Mouse (Mus musculus) forebrain, embryonic 14.5 days (tissue): ENCODE measurements around the gene B430305J03Rik. TPM values are rescaled to one million over a fixed set of nuclear protein-coding genes. Genes with fewer than 3 reads are reported as not detected.

Source experiments
- ATAC-seq: fragments of 200-750 bp; cut with Nextera tagmentation; 2 replicates; pipeline ENCODE4 v1.8.0; 2017; ENCODE audit warnings: mild to moderate bottlenecking, moderate library complexity
- DNase-seq: peaks from one replicate; pipeline ENCODE4 v3.0.0-alpha.2; 2015; ENCODE audit warnings: low spot score
- H3K27ac ChIP-seq: fragments of 300-500 bp; sonication (generic); 2 replicates; pipeline ENCODE4 v1.5.1; 2014; ENCODE audit warnings: low read depth, mild to moderate bottlenecking, control low read depth, low read length, moderate library complexity
- H3K27me3 ChIP-seq: fragments of 300-500 bp; sonication (generic); replicated peaks from 2 replicates; pipeline ENCODE4 v1.6.1; 2014; ENCODE audit warnings: low read length, control low read depth, mixed read lengths; ENCODE audit not compliant: control insufficient read depth, insufficient read depth
- H3K36me3 ChIP-seq: fragments of 300-500 bp; sonication (generic); 2 replicates; pipeline ENCODE4 v1.6.1; 2014; ENCODE audit warnings: low read length, control low read depth; ENCODE audit not compliant: control insufficient read depth, insufficient read depth
- H3K4me1 ChIP-seq: fragments of 300-500 bp; sonication (generic); 2 replicates; pipeline ENCODE4 v1.6.1; 2014; ENCODE audit warnings: antibody characterized with exemption, low read length, control low read depth; ENCODE audit not compliant: control insufficient read depth, insufficient read depth
- H3K4me2 ChIP-seq: fragments of 300-500 bp; sonication (generic); 2 replicates; pipeline ENCODE4 v1.6.1; 2014; ENCODE audit warnings: mild to moderate bottlenecking, control low read depth, low read length
- H3K4me3 ChIP-seq: fragments of 300-500 bp; sonication (generic); 2 replicates; pipeline ENCODE4 v1.5.1; 2014; ENCODE audit warnings: low read depth, low read length, control low read depth
- H3K9ac ChIP-seq: fragments of 300-500 bp; sonication (generic); 2 replicates; pipeline ENCODE4 v1.6.1; 2014; ENCODE audit warnings: mild to moderate bottlenecking, low read length, control low read depth, moderate library complexity
- H3K9me3 ChIP-seq: fragments of 300-500 bp; sonication (generic); replicated peaks from 2 replicates; pipeline ENCODE4 v1.6.1; 2016; ENCODE audit warnings: low read length, control low read depth, mixed read lengths; ENCODE audit not compliant: control insufficient read depth
- WGBS: fragments of 180-500 bp; shearing (Covaris S2); extraction: QIAGEN DNeasy Blood & Tissue Kit; methylation state at CpG from one replicate; pipeline ENCODE4 v1.1.7; 2014; 5-methylcytosine and 5-hydroxymethylcytosine counted together
- polyA plus RNA-seq: library from polyadenylated mRNA; unstranded; fragments of >200 nt; fragmentation: Nextera tagmentation; extraction: Ambion mirVana; gene quantifications from 2 replicates; pipeline ENCODE4 v1.2.1, GENCODE M21; 2014

The B430305J03Rik gene
- polyA plus RNA-seq, 1 experiment from 2014 or later = not detected

DNA sequence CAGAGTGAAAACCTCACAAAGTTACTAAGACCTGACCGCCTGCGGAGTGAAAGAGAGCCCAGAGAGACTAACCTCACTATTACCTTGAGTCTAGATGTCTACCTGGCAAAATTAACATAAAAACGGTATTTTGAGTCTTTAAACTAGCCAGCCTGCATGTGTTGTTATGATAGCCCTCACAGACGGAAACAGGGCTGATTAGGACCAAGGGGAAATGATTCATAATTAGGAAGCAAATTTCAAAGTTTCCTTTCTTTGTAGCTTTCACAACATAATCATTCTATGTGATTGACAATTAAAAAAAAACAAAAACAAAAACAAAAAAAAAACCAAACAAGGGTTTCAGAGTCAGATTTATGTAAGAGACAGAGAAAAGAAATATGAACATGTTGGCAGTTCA lies 20.6 kb upstream of the B430305J03Rik start:
- Histone ChIP-seq H3K9ac (no peak overlapping the region), H3K36me3 (no peaks in the 10 kb centered on the region), H3K27ac (no peak overlapping the region), H3K9me3 (no peaks in the 10 kb centered on the region), H3K4me2 (no peak overlapping the region), H3K27me3 (no peaks in the 10 kb centered on the region), H3K4me1 (no peaks in the 10 kb centered on the region), H3K4me3 (no peak overlapping the region)
- ATAC-seq = no peak
- no peak for DNase-seq
- WGBS = 79% methylated on average over 4 of the region's 4 CpGs

DNA sequence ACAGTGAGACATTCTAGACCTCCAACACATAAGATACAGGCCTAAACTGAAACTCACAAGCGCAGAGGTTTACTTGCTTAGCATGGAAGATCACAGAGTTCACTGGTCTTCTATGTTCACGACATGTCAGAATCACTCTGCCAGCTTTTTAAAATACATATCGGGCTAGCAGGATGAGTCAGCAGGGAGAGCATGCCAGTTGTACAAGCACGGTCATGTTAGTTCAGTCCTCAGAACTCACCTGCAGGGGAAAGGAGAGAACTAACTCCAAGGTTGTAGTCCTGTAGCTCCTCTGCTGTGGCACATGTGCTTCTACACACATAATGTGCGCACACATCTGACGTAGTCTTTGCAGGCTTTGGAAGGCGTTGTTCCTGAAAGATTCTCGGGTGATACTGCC lies 10.2 kb upstream of the B430305J03Rik start:
- H3K27me3 ChIP-seq = no peaks in the 10 kb centered on the region
- no peak overlapping the region for H3K27ac ChIP-seq
- H3K9ac ChIP-seq = no peak overlapping the region
- ATAC-seq (no peak), DNase-seq (no peak)
- 91% methylated on average over 8 of the region's 8 CpGs for WGBS
- H3K9me3 ChIP-seq = no peaks in the 10 kb centered on the region
- H3K4me3 ChIP-seq = no peak overlapping the region
- H3K4me1 ChIP-seq = no peaks in the 10 kb centered on the region
- H3K4me2 ChIP-seq = no peak overlapping the region
- no peaks in the 10 kb centered on the region for H3K36me3 ChIP-seq

GRCm38 (mm10) chr3:61368446-61368845 lies 2.7 kb upstream of the B430305J03Rik start:
- Histone ChIP-seq H3K4me1 (peaks cover 20% of the 10 kb centered on the region), H3K27me3 (no peaks in the 10 kb centered on the region), H3K4me2 (no peak overlapping the region), H3K27ac (no peak overlapping the region), H3K9me3 (no peaks in the 10 kb centered on the region), H3K36me3 (no peaks in the 10 kb centered on the region), H3K4me3 (no peak overlapping the region), H3K9ac (no peak overlapping the region)
- DNase-seq = no peak
- WGBS = 97% methylated on average over 1 of the region's 1 CpGs
- ATAC-seq = no peak

- ATAC-seq = peak; percentile 10
- under 1% methylated on average over 68 of the region's 68 CpGs for WGBS
- H3K27me3 ChIP-seq = no peaks in the 10 kb centered on the region
Measured at GRCm38 (mm10) chr3:61364978-61365778, 573 bp downstream of the B430305J03Rik start.

DNA sequence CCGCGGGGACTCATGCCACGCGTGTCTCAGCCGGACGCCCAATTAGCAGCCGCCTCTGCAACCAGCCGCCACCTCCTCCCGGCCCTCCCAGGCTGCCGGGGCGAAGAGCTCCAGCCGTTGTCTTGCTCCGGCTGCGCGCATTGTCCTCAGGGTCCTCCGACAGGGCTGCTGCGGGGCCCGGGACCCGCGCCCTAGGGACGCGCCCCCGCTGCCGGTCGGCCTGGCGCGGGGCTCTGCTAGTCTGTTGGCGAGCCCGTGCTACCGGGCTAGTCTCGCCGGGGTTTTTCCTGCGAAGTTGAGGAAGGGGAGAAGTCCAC lies 1.1 kb downstream of the B430305J03Rik start:
- H3K27ac ChIP-seq = peak overlapping the region; percentile 92
- H3K9ac ChIP-seq = peak overlapping the region; percentile 90
- no peaks in the 10 kb centered on the region for H3K9me3 ChIP-seq
- no peak for DNase-seq
- H3K36me3 ChIP-seq = no peaks in the 10 kb centered on the region
- H3K4me2 ChIP-seq = peak overlapping the region; percentile 87
- peaks cover 20% of the 10 kb centered on the region for H3K4me1 ChIP-seq
- no peaks in the 10 kb centered on the region for H3K27me3 ChIP-seq
- H3K4me3 ChIP-seq = peak overlapping the region; percentile 88
- WGBS = 0% methylated on average over 23 of the region's 33 CpGs
- ATAC-seq = peak; percentile 42

More at GRCm38 (mm10) chr3:61364978-61365778, 573 bp downstream of the B430305J03Rik start:
- peak overlapping the region; percentile 92 for H3K27ac ChIP-seq
- peak overlapping the region; percentile 90 for H3K9ac ChIP-seq
- H3K4me1 ChIP-seq = peaks cover 20% of the 10 kb centered on the region
- DNase-seq = peak; percentile 65
- H3K4me2 ChIP-seq = peak overlapping the region; percentile 87
- H3K9me3 ChIP-seq = no peaks in the 10 kb centered on the region
- H3K36me3 ChIP-seq = no peaks in the 10 kb centered on the region
- H3K4me3 ChIP-seq = peak overlapping the region; percentile 88

DNA sequence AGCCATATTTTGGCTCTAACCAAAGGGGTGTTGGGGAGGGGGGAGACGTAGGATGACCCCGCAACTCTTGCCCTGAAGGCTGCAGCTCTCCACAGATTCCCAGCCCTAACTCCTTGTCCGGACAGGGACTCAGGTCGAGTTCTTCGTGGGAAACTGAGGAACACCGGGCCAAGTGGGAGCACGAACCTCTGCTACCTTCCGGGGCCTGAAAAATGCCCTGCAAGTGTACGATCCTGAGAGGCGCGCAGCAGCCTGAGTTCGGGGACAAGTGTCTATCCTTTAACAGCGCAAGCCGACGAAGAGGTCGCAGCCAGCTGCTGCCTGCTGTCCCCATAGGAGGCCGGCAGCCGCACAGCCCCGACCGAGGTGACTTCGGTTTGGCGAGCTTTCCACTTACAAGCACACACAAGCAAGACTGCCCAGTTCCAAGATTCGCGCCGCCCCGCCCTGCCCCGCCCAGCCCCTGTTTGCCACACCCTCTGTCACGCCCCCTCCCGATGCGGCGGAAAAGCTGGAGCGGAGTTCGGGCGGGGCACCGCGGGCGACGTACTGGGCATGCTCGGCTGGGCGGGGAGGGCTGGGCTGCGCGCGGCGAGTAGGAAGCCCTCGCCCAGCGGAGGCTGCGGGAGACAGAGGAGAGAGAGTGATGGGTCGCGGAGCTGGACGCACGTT lies 1.6 kb downstream of the B430305J03Rik start:
- ATAC-seq = peak; percentile 91
- WGBS = under 1% methylated on average over 50 of the region's 51 CpGs
- no peaks in the 10 kb centered on the region for H3K36me3 ChIP-seq
- peaks cover 20% of the 10 kb centered on the region for H3K4me1 ChIP-seq
- DNase-seq = peak; percentile 96
- H3K4me2 ChIP-seq = peak overlapping the region; percentile 87
- H3K9me3 ChIP-seq = no peaks in the 10 kb centered on the region
- H3K27ac ChIP-seq = peak overlapping the region; percentile 92
- no peaks in the 10 kb centered on the region for H3K27me3 ChIP-seq
- H3K4me3 ChIP-seq = peak overlapping the region; percentile 88
- H3K9ac ChIP-seq = peak overlapping the region; percentile 90

DNA sequence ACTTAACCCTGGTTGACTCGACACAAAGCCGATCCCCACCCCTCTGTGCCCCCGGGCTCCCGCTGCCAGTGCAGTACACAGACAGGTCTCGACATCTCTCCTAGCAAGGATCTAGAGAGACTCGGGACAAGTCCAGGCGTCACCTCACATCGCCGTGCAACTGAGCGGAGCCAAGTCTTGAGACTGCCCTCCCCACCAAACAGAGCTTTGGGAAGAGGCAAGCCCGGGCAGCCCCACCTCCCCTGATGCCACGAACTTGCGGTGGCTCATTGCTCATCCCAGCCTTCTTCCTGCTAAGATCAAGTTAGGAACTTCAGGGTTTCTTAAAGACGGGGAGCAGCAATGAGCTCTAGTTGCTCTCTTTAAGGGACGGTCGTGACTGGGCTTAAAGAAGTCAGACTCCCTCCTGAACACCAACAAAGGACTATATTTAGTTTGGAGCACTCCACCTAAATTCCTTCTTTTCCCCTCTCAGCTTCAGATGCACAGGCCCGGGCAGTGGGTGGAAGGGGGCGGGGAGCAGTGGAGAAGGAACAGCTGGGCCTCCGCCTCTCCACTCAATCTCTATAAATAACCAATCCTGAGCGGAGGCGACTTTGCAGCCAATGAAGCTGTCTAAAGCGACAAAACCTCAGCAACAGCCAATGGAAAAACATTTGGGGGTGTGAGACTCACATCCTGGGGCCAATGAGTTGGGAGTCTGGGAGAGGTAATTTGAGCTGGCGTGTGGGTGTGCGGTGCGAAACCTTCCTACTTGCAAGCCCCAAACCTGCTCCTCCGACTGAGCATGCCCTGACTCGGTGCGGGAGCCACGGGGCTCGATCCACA lies 2.4 kb downstream of the B430305J03Rik start:
- Histone ChIP-seq H3K36me3 (no peaks in the 10 kb centered on the region), H3K4me1 (peaks cover 19% of the 10 kb centered on the region)

GRCm38 (mm10) chr3:61362821-61363160 lies 3.0 kb downstream of the B430305J03Rik start:
- Histone ChIP-seq H3K9me3 (no peaks in the 10 kb centered on the region), H3K27me3 (no peaks in the 10 kb centered on the region), H3K9ac (peak overlapping the region; percentile 51), H3K36me3 (no peaks in the 10 kb centered on the region), H3K4me1 (peaks cover 13% of the 10 kb centered on the region), H3K27ac (peak overlapping the region; percentile 92), H3K4me3 (peak overlapping the region; percentile 88), H3K4me2 (peak overlapping the region; percentile 87)
- WGBS = 6% methylated on average over 9 of the region's 9 CpGs
- ATAC-seq (no peak), DNase-seq (no peak)

More for the DNA sequence above, 2.4 kb downstream of the B430305J03Rik start:
- peak overlapping the region; percentile 87 for H3K4me2 ChIP-seq
- peak overlapping the region; percentile 88 for H3K4me3 ChIP-seq
- peak overlapping the region; percentile 92 for H3K27ac ChIP-seq
- WGBS = under 1% methylated on average over 30 of the region's 30 CpGs
- peak overlapping the region; percentile 63 for H3K9ac ChIP-seq
- no peaks in the 10 kb centered on the region for H3K9me3 ChIP-seq
- peak; percentile 99 for DNase-seq
- ATAC-seq = peak; percentile 93
- H3K27me3 ChIP-seq = no peaks in the 10 kb centered on the region
